Mouse (Mus musculus) kidney, embryonic 15.5 days (tissue): ENCODE data around the gene Rnf157. TPM values are rescaled to one million over a fixed set of nuclear protein-coding genes. Genes with fewer than 3 reads are reported as not detected.

Experiments
- ATAC-seq: fragments of 200-750 bp; cut with Nextera tagmentation; replicated peaks from 2 replicates; pipeline ENCODE4 v1.8.0; 2017; ENCODE audit warnings: moderate TSS enrichment; ENCODE audit not compliant: low FRiP score
- H3K27ac ChIP-seq: fragments of 300-500 bp; sonication (generic); 2 replicates; pipeline ENCODE4 v1.5.1; 2015; ENCODE audit warnings: mild to moderate bottlenecking, inconsistent platforms
- H3K27me3 ChIP-seq: fragments of 300-500 bp; sonication (generic); 2 replicates; pipeline ENCODE4 v1.6.1; 2015; ENCODE audit warnings: inconsistent platforms
- H3K36me3 ChIP-seq: fragments of 300-500 bp; sonication (generic); 2 replicates; pipeline ENCODE4 v1.6.1; 2015; ENCODE audit warnings: inconsistent platforms
- H3K4me1 ChIP-seq: fragments of 300-500 bp; sonication (generic); 2 replicates; pipeline ENCODE4 v1.6.1; 2015; ENCODE audit warnings: inconsistent platforms
- H3K4me2 ChIP-seq: fragments of 300-500 bp; sonication (generic); 2 replicates; pipeline ENCODE4 v1.6.1; 2015; ENCODE audit warnings: moderate library complexity, mild to moderate bottlenecking, inconsistent platforms
- H3K4me3 ChIP-seq: fragments of 300-500 bp; sonication (generic); replicated peaks from 2 replicates; pipeline ENCODE4 v1.5.1; 2015; ENCODE audit warnings: mild to moderate bottlenecking, inconsistent platforms
- H3K9ac ChIP-seq: fragments of 300-500 bp; sonication (generic); 2 replicates; pipeline ENCODE4 v1.6.1; 2015; ENCODE audit warnings: mild to moderate bottlenecking, inconsistent platforms
- H3K9me3 ChIP-seq: fragments of 300-500 bp; sonication (generic); replicated peaks from 2 replicates; pipeline ENCODE4 v1.6.1; 2016; ENCODE audit warnings: inconsistent platforms
- WGBS: fragments of 180-500 bp; shearing (Covaris S2); methylation state at CpG from one replicate; pipeline ENCODE4 v1.1.7; 2015; ENCODE audit warnings: mixed read lengths; 5-methylcytosine and 5-hydroxymethylcytosine counted together
- polyA plus RNA-seq: library from polyadenylated mRNA; unstranded; fragments of >200 nt; fragmentation: Nextera tagmentation; extraction: Ambion mirVana; gene quantifications from 2 replicates; pipeline ENCODE4 v1.2.1, GENCODE M21; 2015

Rnf157 gene
- polyA plus RNA-seq, 1 experiment from 2014 or later = 12.4 TPM

DNA sequence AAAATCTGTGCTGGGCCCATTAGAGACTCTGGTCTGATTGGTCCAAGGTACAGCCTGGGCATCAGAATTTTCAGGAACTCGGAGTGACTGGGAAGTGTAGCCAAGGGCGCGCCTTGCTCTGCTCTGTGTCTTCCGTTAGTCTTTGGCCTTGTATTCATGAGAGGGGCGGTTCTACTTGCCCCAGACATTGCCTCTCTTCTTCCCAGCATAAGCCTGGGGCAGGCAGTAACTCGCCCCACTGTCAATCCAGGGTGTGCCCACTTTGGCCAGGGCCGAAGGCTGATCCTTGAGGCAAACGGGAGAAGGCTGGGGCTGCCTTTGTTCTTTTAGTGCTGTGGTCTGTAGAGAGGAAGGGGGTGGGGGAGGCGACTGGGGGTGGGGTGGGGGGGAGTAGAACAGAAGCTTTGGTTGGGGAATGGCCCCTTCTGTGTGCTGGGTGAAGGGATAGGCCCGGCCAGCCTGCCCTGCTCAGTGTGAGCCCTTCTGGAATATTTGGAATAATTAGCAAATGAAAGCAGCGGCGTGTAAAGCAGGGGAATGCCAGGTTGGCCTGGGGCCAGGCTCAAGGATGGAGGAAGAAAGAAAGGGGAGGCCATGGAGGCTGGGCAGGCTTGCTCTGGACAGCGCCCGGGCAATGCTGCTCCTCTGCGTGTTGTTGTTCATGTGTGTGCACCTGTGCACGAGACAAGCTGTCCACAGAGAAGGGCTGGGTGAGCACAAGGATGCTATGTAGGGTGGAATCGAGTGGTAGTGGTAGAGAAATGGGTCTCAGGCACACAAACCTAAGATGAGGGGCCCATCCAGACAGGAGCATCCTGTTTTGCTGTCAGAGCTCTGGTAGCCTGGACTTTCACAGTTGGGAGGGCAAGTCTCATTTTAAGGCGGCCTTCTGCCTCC lies 83.3 kb downstream of the Rnf157 start:
- H3K27me3 ChIP-seq = peaks cover 17% of the 10 kb centered on the region
- H3K27ac ChIP-seq = peak overlapping the region; percentile 64
- ATAC-seq = no peak
- no peak overlapping the region for H3K4me3 ChIP-seq
- no peaks in the 10 kb centered on the region for H3K36me3 ChIP-seq
- H3K4me1 ChIP-seq = peaks cover 69% of the 10 kb centered on the region
- no peak overlapping the region for H3K9ac ChIP-seq
- H3K9me3 ChIP-seq = no peaks in the 10 kb centered on the region
- 50% methylated on average over 18 of the region's 18 CpGs for WGBS
- H3K4me2 ChIP-seq = no peak overlapping the region

DNA sequence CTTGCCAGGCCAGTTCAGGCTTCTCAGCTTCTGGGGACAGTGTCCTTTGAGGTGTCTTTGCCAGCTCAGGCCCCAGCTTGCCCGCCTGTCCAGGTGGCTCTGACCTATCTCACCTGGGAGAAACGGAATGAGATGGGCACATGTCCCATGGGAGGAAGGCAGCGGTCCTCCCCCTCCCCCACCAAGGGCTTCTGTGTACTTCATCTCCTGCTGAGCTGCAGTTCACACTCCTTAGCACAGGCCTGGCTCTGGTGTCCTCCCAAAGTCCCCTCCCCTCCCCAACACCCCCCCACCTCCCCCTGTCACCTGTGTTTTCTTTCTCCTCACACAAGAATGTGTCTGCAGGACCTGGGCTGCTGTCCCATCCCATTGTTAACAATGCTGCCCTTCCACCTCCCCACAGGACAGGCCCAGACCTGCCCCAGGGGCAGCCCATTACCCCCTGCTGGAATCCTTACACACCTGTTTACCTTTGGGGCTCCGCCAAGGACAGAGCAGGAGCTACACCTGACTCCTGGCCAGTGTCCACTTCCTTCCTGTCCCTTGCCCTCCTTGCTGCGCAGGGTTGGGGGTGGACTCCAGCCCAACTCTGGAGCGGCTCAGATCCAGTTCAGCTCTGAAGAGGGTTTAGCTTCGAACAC lies 85.7 kb downstream of the Rnf157 start:
- Histone ChIP-seq H3K9me3 (no peaks in the 10 kb centered on the region), H3K27me3 (no peaks in the 10 kb centered on the region), H3K4me3 (no peak overlapping the region), H3K9ac (no peak overlapping the region), H3K4me2 (no peak overlapping the region), H3K27ac (no peak overlapping the region), H3K36me3 (no peaks in the 10 kb centered on the region), H3K4me1 (peaks cover 44% of the 10 kb centered on the region)
- 75% methylated on average over 7 of the region's 7 CpGs for WGBS
- no peak for ATAC-seq

DNA sequence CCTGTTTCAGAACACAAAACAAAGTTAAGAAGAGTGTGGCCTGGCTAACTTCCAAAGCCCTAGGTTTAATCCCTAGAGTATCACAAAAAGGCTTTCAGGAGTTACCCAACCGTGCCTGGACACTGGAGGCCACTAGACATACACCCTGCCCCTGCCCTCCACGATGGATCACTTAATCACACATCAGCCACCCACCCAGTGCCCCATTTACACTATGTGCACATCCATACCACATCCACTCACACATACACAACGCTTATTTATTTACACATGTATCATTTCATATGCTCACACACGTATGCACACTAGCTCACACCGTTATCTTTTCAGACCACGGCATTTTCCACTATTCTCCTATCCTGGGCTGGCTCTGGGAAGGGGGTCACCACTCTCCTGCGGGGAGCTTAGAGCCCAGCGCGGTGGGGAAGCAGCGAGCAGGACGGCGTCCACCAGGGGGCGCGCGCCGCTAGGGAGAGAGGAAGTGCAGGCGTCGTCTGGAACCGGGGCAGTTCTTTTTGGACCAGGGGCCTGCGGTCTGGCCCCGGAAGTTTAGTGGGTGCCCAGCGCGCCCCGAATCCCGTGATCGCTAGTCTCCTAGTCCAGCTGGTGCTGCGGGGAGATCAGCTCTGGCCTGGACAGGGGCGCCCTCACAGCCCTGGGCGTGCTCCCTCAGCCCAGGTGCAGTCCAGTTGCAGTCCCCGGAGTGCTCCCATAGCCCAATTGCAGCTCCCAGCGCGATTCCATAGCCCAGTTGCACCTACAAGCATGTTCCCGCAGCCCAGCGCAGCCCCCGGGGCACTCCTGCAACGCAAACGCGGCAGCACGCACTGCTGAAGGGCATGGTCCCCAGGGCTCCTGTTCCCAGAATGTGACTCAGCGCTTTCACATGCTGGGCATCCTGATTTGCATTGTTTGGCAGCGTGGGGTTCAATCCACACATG lies 93.8 kb downstream of the Rnf157 start:
- H3K9me3 ChIP-seq = no peaks in the 10 kb centered on the region
- H3K27me3 ChIP-seq = peaks cover 10% of the 10 kb centered on the region; the same call in 1 of the 2 replicates
- no peak overlapping the region for H3K27ac ChIP-seq
- H3K4me3 ChIP-seq = peak overlapping the region; percentile 50
- H3K4me1 ChIP-seq = peaks cover 6% of the 10 kb centered on the region
- H3K36me3 ChIP-seq = no peaks in the 10 kb centered on the region
- peak overlapping the region; percentile 98 for H3K4me2 ChIP-seq
- WGBS = 3% methylated on average over 41 of the region's 41 CpGs
- H3K9ac ChIP-seq = peak overlapping the region; percentile 68
- peak; percentile 81 for ATAC-seq

DNA sequence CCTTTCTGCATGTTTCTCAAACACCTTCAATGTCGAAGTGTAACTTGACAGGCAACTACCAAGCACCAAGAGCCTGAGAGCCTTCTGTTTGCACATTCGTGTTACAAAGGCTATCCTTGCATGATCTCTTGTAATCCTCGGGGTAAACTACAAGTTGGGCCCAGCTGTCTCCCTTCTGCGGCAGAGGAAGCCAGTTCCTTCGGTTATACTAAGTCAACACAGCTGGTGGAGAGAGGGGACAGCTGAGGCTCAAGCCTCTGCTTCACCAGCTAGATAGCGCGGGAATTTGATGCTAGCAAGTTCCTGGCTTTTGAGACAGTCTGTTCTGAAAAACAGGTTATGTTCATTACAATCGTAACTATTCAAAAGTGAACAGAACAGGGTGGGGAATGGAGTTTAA lies 100.5 kb downstream of the Rnf157 start:
- Histone ChIP-seq H3K9me3 (no peaks in the 10 kb centered on the region), H3K27ac (no peak overlapping the region), H3K4me2 (no peak overlapping the region), H3K36me3 (no peaks in the 10 kb centered on the region), H3K4me1 (peaks cover 5% of the 10 kb centered on the region; the same call in 1 of the 2 replicates), H3K27me3 (no peaks in the 10 kb centered on the region; the same call in 1 of the 2 replicates), H3K4me3 (no peak overlapping the region), H3K9ac (no peak overlapping the region)
- 43% methylated on average over 8 of the region's 8 CpGs for WGBS
- 0 out of 2 replicates have a peak, but pooled peaks have one; percentile 52 for ATAC-seq

DNA sequence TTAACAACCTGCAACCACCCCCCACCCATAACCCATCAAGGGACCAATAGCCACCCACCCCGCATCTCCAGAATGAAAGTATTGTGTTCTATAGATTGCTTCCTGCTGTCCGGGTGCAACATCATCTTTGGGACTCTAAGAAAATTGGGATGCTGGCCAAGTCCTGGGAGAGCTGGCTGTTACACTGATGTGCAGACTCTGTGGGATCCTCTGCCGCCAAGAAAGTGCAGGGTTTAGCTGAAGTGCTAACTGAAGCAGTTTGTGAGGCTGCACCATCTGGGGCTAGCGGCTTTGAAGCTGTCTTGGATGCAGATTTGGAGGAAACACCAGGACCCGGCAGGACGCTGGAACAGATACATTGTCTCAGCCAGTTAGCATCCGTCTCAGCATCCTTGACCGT lies 101.7 kb downstream of the Rnf157 start:
- Histone ChIP-seq H3K27me3 (no peaks in the 10 kb centered on the region; the same call in 1 of the 2 replicates), H3K4me2 (no peak overlapping the region), H3K9ac (no peak overlapping the region), H3K4me1 (peaks cover 11% of the 10 kb centered on the region), H3K9me3 (no peaks in the 10 kb centered on the region), H3K4me3 (no peak overlapping the region), H3K27ac (no peak overlapping the region), H3K36me3 (no peaks in the 10 kb centered on the region)
- 52% methylated on average over 8 of the region's 8 CpGs for WGBS
- no peak for ATAC-seq

DNA sequence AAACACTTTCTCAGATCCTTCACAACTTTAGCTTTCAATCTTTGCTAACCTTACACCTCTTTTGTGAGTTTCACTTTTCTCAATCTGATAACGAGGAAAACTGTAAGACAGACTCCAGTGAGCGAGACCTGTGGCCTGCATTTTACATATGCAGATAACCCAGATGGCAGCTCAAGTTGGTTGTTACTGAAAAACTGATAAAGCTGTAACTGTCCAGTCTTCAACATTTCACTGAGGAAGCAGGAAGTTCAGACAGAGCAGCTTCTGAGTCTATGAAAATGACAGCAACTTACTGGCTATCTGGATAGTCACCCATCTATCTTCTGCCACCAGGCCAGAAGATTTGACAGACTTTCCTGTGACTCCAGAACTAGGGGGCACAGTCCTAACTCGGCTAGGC lies 103.2 kb downstream of the Rnf157 start:
- no peak overlapping the region for H3K27ac ChIP-seq
- WGBS = 72% methylated on average over 3 of the region's 3 CpGs

DNA sequence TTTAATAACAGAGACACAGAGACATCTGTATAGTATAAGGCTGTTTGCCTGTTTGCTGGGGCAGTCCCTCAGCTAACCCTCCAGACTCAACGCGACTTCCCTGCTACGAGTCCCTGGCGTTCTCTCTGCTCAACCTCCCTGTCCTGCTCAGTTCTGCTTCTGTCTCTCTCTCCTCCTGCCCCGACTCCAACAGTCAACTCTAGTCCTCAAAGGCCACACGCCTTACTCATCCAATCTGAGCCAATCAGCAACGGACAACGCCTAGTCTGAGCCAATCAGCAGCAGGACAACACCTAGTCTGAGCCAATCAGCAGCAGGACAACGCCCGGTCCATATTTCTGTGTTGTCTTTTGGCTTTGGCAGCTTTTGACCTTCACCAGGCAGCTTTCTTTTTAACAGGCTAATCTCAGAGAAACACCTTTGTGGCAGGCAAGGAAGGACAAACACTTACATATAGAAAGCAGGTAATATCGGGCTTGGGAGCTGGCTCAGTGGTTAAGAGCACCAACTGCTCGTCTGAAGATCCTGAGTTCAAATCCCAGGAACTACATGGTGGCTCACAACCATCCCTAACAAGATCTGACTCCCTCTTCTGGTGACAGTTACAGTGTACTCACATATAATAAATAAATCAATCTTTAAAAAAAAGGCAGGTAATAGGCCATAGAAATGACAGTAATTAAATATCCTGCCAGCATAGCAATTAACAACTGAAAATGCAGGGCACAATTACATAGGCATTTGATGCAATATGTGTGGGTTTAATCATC lies 104.9 kb downstream of the Rnf157 start:
- H3K4me3 ChIP-seq = no peak overlapping the region
- H3K4me1 ChIP-seq = peaks cover 16% of the 10 kb centered on the region
- no peak overlapping the region for H3K4me2 ChIP-seq
- H3K36me3 ChIP-seq = peaks cover 25% of the 10 kb centered on the region
- 92% methylated on average over 12 of the region's 12 CpGs for WGBS
- no peak for ATAC-seq
- no peaks in the 10 kb centered on the region for H3K9me3 ChIP-seq
- H3K27me3 ChIP-seq = no peaks in the 10 kb centered on the region; the same call in 1 of the 2 replicates
- H3K9ac ChIP-seq = no peak overlapping the region
- H3K27ac ChIP-seq = no peak overlapping the region

More for the DNA sequence above, 103.2 kb downstream of the Rnf157 start:
- H3K9me3 ChIP-seq = no peaks in the 10 kb centered on the region
- H3K9ac ChIP-seq = no peak overlapping the region
- no peak overlapping the region for H3K4me3 ChIP-seq
- no peaks in the 10 kb centered on the region; the same call in 1 of the 2 replicates for H3K27me3 ChIP-seq
- peaks cover 8% of the 10 kb centered on the region for H3K36me3 ChIP-seq
- no peak for ATAC-seq
- H3K4me1 ChIP-seq = peaks cover 16% of the 10 kb centered on the region
- H3K4me2 ChIP-seq = no peak overlapping the region

DNA sequence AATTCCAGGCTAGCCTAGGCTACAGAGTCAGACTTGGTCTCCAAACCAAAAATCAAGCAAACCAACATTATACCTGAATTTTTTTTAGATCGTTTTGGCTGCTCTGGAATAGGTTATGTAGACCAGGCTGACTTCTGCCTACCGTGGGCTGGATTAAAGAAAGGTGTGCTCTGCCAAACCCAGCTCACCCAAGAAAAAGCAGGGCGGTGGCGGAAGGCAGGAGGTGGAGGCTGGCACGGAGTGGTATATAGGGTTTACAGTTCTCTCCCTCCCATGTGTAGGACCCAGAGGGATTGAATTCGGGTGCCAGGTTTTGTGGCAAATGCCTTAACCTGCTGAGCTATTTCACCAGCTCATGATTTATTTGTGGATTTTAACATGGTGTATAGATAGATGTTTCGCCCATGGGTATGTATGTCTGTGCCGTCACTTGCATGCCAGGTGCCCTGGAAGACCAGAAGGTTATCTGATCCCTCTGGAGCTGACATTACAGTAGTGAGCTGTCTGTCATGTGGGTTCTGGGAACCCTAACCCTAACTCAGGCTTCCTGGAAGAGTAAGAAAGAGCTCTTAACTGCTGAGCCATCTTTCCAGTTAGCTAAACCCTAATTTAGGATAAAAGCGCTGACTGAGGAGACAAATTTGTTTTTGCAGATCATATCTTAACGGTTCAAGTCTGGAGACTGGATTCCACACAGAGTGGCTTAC lies 105.7 kb downstream of the Rnf157 start, which contains the start of gene Exoc7:
Exoc7 (minus strand) TSS at position 215 of the 707 bp plus-strand sequence.
- ATAC-seq = peak; percentile 3; the same call in 1 of the 2 replicates
- peaks cover 14% of the 10 kb centered on the region for H3K4me1 ChIP-seq
- peak within 1 kb of the TSS; percentile 62 for H3K4me2 ChIP-seq
- no peak within 1 kb of the TSS for H3K27ac ChIP-seq
- no peaks in the 10 kb centered on the region for H3K9me3 ChIP-seq
- 80% methylated on average over 10 of the region's 10 CpGs for WGBS
- H3K9ac ChIP-seq = peak within 1 kb of the TSS; percentile 70
- H3K36me3 ChIP-seq = peaks cover 33% of the 10 kb centered on the region
- H3K4me3 ChIP-seq = peak within 1 kb of the TSS; percentile 62
- H3K27me3 ChIP-seq = no peaks in the 10 kb centered on the region; the same call in 1 of the 2 replicates

DNA sequence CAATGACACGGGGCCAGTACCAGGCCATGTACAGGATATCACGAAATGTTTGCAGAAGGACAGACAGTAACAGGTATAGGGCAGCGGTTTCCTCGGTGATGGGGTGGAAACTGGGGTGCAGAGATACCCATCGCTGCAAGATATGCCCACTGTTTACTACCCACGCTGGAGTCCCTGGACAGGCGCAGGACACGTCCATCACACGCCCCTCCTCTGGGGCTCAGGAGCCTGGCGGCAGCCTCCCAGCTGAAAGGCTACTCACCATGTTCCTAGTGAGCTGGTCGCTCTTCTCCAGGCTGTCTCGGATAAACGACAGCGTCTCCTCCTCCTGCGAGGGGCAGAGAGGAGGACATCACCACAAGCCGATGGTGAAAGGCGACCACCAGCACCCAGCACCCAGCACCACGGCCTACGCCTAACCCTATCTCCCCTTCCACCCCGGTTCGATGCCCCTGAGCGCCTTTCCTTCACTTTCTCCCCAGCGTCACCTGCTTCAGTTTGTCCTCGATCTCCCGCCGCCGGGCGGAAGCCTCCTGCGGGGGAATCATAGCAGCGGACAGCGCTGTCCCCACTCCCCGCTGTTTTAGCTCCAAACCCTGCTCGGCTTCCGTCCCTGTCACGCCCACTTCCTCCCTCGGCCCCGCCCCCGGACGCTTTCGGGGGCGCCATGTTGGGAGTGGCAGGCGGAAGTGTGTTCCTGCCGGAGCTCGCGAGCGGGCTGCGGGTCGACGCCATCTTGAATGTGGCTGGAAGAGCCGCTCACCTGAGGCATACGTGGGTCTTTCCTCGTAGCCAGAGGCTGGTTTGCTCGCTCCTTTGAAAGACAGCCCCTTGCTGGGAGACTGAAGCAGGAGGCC lies 106.5 kb downstream of the Rnf157 start:
- 2% methylated on average over 53 of the region's 53 CpGs for WGBS
- peak; percentile 91 for ATAC-seq
- Histone ChIP-seq H3K27me3 (no peaks in the 10 kb centered on the region; the same call in 1 of the 2 replicates), H3K9me3 (no peaks in the 10 kb centered on the region), H3K4me3 (peak overlapping the region; percentile 62), H3K4me1 (peaks cover 14% of the 10 kb centered on the region), H3K36me3 (peaks cover 41% of the 10 kb centered on the region), H3K4me2 (peak overlapping the region; percentile 62), H3K27ac (no peak overlapping the region), H3K9ac (peak overlapping the region; percentile 70)

DNA sequence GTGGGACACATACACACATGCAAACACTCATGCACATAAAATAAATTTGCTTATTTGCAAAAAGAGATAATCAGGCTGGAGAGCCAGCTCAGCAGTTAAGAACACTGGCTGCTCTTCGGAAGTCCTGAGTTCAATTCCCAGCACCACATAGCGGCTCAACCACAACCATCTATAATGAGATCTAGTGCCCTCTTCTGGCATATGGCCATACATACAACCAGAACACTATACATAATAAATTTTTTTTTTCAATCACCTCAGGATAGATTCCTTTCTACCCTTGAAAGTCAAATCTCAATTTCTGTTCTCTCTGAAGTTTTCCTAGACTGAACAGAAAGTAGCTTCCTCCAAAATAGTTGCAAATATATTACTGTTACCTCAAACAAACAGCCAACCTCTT lies 107.4 kb downstream of the Rnf157 start:
- Histone ChIP-seq H3K4me1 (peaks cover 14% of the 10 kb centered on the region), H3K36me3 (peaks cover 50% of the 10 kb centered on the region), H3K9me3 (no peaks in the 10 kb centered on the region), H3K27me3 (no peaks in the 10 kb centered on the region; the same call in 1 of the 2 replicates), H3K4me2 (peak overlapping the region; percentile 62), H3K27ac (no peak overlapping the region), H3K9ac (peak overlapping the region; percentile 70; the same call in 1 of the 2 replicates), H3K4me3 (peak overlapping the region; percentile 62)
- no peak for ATAC-seq
- WGBS = 95% methylated on average over 2 of the region's 2 CpGs
